Mouse (Mus musculus): ENCODE measurements around the gene Vdac1.

- TF ChIP-seq CTCF (IDR thresholded peaks at IDR 0.05; ENCODE audit: borderline replicate concordance, insufficient read depth, low read length) (no peak), POLR2A (IDR thresholded peaks at IDR 0.05; ENCODE audit: low read depth, low read length) (no peak; the same call in 1 of the 2 replicates)
Measured at GRCm38 (mm10) chr11:52346635-52347005, 14.0 kb upstream of the Vdac1 start.

Measured in embryonic fibroblast, embryonic 13.5 days (primary cell).